Mouse (Mus musculus) olfactory bulb, adult 2 months (tissue): Measurements from ENCODE around the gene Mgat1. TPM values are rescaled to one million over a fixed set of nuclear protein-coding genes. Genes with fewer than 3 reads are reported as not detected.

Experiments
- H3K27ac ChIP-seq: fragments of 200-500 bp; 2 replicates; pipeline ENCODE4 v1.5.1; 2012; ENCODE audit warnings: low read depth, low read length; ENCODE audit not compliant: insufficient read depth
- H3K4me1 ChIP-seq: fragments of 200-500 bp; 2 replicates; pipeline ENCODE4 v1.6.1; 2012; ENCODE audit warnings: low read length; ENCODE audit not compliant: control insufficient read depth, insufficient read depth
- H3K4me3 ChIP-seq: fragments of 200-500 bp; 2 replicates; pipeline ENCODE4 v1.5.1; 2012; ENCODE audit warnings: mild to moderate bottlenecking, low read depth, low read length, moderate library complexity; ENCODE audit not compliant: insufficient read depth
- CTCF ChIP-seq: fragments of 200-500 bp; IDR thresholded peaks from 2 replicates; pipeline ENCODE4 v1.5.1; 2012; ENCODE audit warnings: low read depth, mild to moderate bottlenecking, low read length, moderate library complexity; ENCODE audit not compliant: insufficient read depth
- POLR2A ChIP-seq: fragments of 200-500 bp; IDR thresholded peaks from 2 replicates; pipeline ENCODE4 v1.6.1; 2012; ENCODE audit warnings: mild to moderate bottlenecking, low read depth, low read length, moderate library complexity; ENCODE audit not compliant: insufficient read depth
- WGBS: fragments of 180-500 bp; shearing (Covaris S2); methylation state at CpG from one replicate; pipeline ENCODE4 v1.1.7; 2018; 5-methylcytosine and 5-hydroxymethylcytosine counted together
- polyA plus RNA-seq: library from polyadenylated mRNA; stranded (reverse); fragments of >200 nt; gene quantifications from 2 replicates; pipeline ENCODE4 v1.2.4, GENCODE M21; 2012; ENCODE audit warnings: low replicate concordance; ENCODE audit not compliant: missing spikeins, insufficient read depth, insufficient read length

Gene Mgat1
- polyA plus RNA-seq, 1 experiment: not detected

DNA sequence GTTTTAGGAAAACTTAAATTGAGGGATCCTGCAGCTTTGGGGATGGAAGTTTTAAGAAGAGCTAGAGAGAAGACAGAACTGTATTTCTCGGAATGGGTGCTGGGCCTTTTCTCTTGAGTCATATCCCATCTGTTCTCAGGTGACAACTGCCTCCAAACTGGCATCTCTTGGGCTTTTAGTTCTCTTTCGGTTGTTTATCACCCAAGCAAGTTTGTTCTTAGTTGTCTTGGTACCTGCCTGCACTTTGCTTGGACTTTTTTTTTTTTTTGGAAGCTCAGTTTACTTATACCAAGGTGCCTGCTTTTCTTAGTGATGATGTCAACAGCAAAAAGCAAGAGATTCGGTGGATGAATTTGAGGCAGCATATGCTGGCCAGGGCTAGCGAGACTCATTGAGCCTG is 2.5 kb downstream of the Mgat1 start:
- WGBS: 86% methylated on average over 4 of the region's 4 CpGs
- TF ChIP-seq POLR2A: no peak
- TF ChIP-seq CTCF: no peak
- Histone ChIP-seq H3K27ac (no peak overlapping the region), H3K4me1 (peaks cover 21% of the 10 kb centered on the region), H3K4me3 (no peak overlapping the region)

DNA sequence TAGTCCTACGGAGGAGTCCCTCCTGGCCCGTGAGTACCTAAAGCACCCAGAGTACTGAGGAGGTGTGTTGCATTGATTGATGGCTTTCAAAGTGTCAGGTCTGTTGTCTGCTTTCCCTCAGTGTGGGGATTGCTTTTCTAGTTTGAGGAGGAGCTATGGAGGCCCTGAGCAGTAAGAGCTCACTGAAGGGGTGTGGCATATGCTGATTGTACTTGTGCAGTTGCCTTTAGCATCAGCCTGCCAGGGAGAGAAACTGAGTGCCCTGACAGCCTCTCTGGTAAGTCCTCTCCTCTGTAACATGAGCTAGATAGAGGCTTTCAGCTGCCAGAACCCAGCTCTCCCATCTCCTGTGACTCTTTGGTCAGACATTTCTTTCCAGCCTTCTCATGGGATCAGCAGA is 3.3 kb downstream of the Mgat1 start:
- H3K27ac ChIP-seq: no peak overlapping the region
- peaks cover 21% of the 10 kb centered on the region for H3K4me1 ChIP-seq
- 91% methylated on average over 2 of the region's 2 CpGs for WGBS
- no peak overlapping the region for H3K4me3 ChIP-seq
- TF ChIP-seq CTCF (no peak), POLR2A (no peak)

DNA sequence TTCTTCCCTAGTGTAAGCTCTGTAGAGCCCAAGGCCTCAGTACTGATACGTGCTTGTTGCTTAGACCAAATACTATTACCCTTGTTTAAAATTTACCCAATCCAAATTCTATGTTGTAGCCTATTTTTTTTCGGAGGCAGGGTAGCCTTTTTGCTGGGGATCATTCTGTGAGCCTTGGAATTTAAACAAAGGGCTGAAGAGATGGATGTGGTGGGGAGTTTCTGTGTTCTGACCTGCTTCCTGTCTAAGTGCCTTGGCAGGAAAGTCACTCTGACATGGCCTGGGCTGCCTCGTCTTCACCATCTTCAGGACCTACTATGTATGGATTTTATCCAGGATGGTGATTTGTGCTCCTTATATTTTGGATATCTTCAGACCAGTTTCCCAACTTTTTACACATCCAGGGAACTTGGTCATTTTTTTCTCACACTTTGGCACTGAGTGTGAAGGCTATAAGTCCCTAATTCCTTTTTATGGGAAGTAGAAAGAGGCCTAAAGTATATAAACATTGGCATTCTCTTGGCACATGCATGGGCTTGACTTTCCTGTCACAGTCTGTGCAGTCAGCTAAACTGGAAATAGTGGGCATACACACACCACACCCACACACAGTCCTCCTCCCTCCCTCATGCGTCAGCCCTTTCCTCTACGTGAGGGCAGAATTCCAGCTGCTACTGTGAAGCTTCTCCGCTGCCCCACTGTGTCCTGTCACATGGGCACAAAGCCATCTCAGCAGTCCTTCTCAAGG is 4.4 kb downstream of the Mgat1 start:
- H3K4me3 ChIP-seq: no peak overlapping the region
- peaks cover 21% of the 10 kb centered on the region for H3K4me1 ChIP-seq
- 59% methylated on average over 6 of the region's 6 CpGs for WGBS
- H3K27ac ChIP-seq: no peak overlapping the region
- TF ChIP-seq POLR2A: no peak
- no peak for TF ChIP-seq CTCF

- peaks cover 21% of the 10 kb centered on the region for H3K4me1 ChIP-seq
- H3K4me3 ChIP-seq: no peak overlapping the region
- no peak overlapping the region for H3K27ac ChIP-seq
- WGBS: 77% methylated on average over 6 of the region's 6 CpGs
- TF ChIP-seq CTCF: no peak
- TF ChIP-seq POLR2A: no peak
Observed at GRCm38 (mm10) chr11:49248974-49249700, 5.1 kb downstream of the Mgat1 start.

- 41% methylated on average over 10 of the region's 10 CpGs for WGBS
- Histone ChIP-seq H3K27ac (no peak overlapping the region; the same call in 1 of the 2 replicates), H3K4me3 (peak overlapping the region; percentile 67), H3K4me1 (peaks cover 21% of the 10 kb centered on the region)
- no peak for TF ChIP-seq CTCF
- no peak for TF ChIP-seq POLR2A
Observed at GRCm38 (mm10) chr11:49249811-49250421, 5.9 kb downstream of the Mgat1 start.

- TF ChIP-seq POLR2A: no peak
- TF ChIP-seq CTCF: no peak
- WGBS: 3% methylated on average over 45 of the region's 45 CpGs
- Histone ChIP-seq H3K4me3 (peak overlapping the region; percentile 67), H3K27ac (no peak overlapping the region; the same call in 1 of the 2 replicates), H3K4me1 (peaks cover 15% of the 10 kb centered on the region)
Observed at GRCm38 (mm10) chr11:49250422-49251379, 6.7 kb downstream of the Mgat1 start.

- WGBS: 79% methylated on average over 7 of the region's 7 CpGs
- TF ChIP-seq CTCF (no peak), POLR2A (no peak)
- Histone ChIP-seq H3K4me1 (peaks cover 15% of the 10 kb centered on the region), H3K27ac (no peak overlapping the region), H3K4me3 (no peak overlapping the region)
Observed at GRCm38 (mm10) chr11:49251380-49251761, 7.4 kb downstream of the Mgat1 start.

GRCm38 (mm10) chr11:49252048-49252447 is 8.1 kb downstream of the Mgat1 start:
- Histone ChIP-seq H3K4me1 (peaks cover 15% of the 10 kb centered on the region), H3K27ac (no peak overlapping the region), H3K4me3 (no peak overlapping the region)
- TF ChIP-seq POLR2A: no peak
- no peak for TF ChIP-seq CTCF
- 93% methylated on average over 5 of the region's 5 CpGs for WGBS
